Mouse (Mus musculus) CD4-positive helper T cell, adult 2 months (primary cell): ENCODE results near the gene Pcdh17.

ENCODE experiments used
- DNase-seq: peaks from one replicate; pipeline ENCODE4 v3.0.0-alpha.2; 2012; ENCODE audit warnings: low read depth, missing footprints, low spot score

Pcdh17 gene

DNA sequence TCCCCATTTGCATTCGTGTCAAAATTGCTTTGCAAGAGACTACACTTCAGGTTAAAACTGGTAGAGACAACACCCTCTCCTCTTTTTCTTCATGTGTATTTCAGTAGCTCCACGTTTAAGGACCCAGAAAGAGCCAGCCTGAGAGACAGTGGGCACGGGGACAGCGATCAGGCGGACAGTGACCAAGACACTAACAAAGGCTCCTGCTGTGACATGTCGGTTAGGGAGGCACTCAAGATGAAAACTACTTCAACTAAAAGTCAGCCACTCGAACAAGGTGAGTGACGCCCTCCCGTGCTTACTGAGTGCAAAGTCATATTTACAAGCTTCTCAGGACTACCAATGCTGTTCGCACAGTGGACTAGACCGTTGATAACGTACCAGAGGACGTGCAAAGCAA is 34.0 kb downstream of the Pcdh17 start:
- no peak for DNase-seq

DNA sequence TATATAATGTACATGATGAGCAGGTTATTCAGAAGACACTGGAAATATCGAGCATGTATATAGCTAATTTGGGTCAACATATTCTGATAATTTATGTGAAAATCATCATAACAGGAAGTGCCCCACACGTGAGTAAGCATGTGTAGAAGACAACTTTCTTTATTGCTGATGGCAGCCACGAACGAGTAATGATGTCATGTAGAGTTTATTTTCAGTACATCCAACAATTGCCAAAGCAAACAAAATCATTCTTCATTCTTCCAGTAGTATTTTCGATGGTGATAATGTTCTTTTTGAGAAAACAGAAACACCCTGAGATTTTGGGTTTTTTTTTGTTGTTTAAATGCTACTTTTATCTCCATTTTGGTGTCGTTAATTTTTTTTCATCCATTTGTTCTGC is 37.2 kb downstream of the Pcdh17 start:
- no peak for DNase-seq

- DNase-seq: no peak
Observed at GRCm38 (mm10) chr14:84484350-84484749, 41.0 kb downstream of the Pcdh17 start.

DNA sequence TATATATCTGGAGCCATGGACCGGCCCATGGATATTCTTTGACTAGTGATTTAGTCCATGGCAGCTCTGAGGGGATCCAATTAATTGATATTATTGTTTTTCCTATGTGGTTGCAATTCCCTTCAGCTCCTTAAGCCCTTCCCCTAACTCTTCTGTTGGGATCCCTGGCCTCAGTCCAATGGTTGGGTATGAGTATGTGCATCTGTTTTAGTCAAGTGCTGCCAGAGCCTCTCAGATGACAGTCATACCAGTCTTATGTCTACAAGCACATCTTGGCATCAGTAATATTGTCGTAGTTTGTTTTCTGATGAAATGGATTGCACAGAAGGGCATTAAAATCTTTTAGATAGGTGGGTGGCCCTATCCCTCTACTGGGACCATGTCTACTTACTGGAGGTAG is 67.6 kb downstream of the Pcdh17 start:
- no peak for DNase-seq

DNA sequence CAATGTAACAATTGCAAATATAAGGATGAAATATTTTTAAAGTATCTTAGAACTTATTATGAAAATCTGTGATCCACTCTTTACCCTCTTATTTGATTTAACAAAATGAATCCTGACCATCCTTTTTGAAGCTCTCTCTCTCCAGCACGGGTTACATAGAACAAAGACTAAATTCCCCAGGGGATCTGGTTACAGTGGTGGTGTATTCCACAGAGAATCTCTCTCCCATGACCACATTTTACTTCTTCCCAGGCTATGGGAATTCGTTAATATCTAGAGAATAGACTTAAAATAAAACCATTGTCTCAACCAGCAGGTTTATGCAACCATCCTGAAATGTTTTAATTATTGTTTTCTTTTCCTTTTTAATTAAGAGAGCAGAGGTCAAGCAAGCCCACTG is 89.0 kb downstream of the Pcdh17 start:
- no peak for DNase-seq

DNA sequence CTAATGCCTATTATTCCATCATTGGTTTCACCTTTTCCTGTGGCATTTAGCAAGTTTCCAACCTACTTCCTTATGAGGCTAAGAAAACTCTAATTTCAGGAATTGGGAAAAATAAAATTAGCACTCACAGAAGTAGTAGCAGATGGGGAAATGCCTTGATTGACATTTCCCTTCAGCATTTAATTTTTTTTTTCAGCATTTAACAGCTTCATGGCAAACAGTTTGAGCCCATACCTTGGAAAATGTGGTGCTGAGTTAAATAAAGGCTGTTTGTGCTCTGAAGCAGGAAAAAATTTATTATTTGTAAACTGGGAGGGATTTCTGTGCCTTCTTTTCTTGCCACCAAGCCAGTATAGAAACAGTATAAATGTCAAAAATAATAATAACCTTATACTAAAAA is 91.9 kb downstream of the Pcdh17 start:
- DNase-seq: no peak

DNA sequence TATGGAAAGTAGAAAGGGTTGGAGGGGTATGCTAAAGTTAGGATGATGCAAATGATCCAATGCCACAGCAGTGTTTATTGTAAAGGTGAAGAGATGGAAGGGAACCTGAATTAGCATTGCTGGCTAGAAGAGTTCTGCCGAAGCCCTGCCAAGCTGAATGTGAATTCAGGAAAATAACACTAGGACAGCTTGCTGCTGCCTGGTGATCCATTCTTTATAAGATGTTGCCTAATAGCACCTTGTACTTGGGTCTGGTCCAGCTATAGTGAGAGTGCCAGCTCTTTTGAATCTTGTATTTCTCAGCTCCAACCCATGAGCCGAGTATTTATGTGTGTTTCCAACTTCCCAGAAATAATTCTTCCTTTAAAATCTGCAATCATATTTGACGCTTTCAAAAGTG is 98.5 kb downstream of the Pcdh17 start:
- no peak for DNase-seq

DNA sequence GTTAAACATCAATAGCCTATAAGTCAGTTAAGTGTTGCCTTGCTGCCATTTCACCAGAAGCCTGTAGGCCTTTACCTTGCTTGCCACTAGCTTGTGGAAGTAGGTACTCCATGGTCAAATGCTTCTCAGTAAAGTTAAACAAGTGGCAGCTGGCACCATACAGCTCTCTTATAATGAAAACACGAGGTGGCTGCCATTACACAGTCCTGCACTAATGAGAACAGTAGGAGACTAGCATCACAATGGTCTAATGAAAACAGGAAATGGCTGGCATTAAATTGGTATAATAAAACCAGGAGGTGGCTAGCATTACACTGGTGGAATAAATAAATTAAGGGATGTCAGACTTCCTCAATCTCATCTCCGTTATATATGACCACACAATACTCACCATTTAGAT is 102.6 kb downstream of the Pcdh17 start:
- DNase-seq: no peak

GRCm38 (mm10) chr14:84547513-84548194 is 104.3 kb downstream of the Pcdh17 start:
- no peak for DNase-seq

DNA sequence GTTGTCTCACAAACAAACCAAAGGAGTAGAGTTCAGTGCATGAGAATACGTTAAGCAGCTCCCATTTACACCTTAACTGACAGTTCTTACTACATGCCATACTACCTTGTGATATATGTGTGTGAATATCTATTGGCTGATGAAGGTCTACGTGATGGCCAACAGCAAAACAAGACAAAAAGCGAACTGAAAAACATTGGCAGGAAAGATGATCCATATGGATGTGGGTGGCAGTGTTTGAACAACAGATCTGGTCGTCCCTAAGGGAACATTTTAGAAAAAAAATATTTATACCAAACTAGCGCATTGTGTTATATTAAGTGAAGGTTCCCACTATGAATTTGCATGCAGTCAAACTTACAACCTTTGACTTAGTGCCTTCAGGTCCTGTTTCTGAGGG is 108.2 kb downstream of the Pcdh17 start:
- DNase-seq: no peak

DNA sequence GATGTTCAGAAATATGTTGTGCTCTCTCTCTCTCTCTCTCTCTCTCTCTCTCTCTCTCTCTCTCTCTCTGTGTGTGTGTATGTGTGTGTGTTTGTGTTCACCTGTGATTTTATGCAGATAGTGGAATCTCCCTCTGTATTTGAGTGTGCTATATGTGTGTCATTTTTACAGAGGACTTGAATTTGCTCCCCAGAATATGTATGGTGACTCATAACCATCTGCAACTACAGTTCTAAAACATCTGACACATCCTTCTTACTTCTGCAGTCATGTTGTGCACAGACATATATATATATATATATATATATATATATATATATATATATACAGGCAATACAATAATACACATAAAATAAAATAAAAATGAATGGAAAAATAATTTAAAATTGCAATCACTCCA is 127.7 kb downstream of the Pcdh17 start:
- no peak for DNase-seq
